Mouse (Mus musculus) liver, postnatal 0 days (tissue): ENCODE results near the gene Htr3b. TPM values are rescaled to one million over a fixed set of nuclear protein-coding genes. Genes with fewer than 3 reads are reported as not detected.

ENCODE experiments used
- ATAC-seq: fragments of 200-750 bp; cut with Nextera tagmentation; 2 replicates; pipeline ENCODE4 v1.8.0; 2017; ENCODE audit warnings: mild to moderate bottlenecking, moderate library complexity
- DNase-seq: peaks from one replicate; pipeline ENCODE4 v3.0.0-alpha.2; 2016
- H3K27ac ChIP-seq: fragments of 300-500 bp; sonication (generic); 2 replicates; pipeline ENCODE4 v1.5.1; 2014; ENCODE audit warnings: antibody characterized with exemption, moderate library complexity, mild to moderate bottlenecking, low read depth
- H3K27me3 ChIP-seq: fragments of 300-500 bp; sonication (generic); 2 replicates; pipeline ENCODE4 v1.6.1; 2014; ENCODE audit warnings: low read length, control low read depth, mixed read lengths; ENCODE audit not compliant: insufficient read depth
- H3K36me3 ChIP-seq: fragments of 300-500 bp; sonication (generic); replicated peaks from 2 replicates; pipeline ENCODE4 v1.6.1; 2014; ENCODE audit warnings: mild to moderate bottlenecking, control low read depth, low read length, moderate library complexity, mixed read lengths; ENCODE audit not compliant: insufficient read depth
- H3K4me1 ChIP-seq: fragments of 300-500 bp; sonication (generic); 2 replicates; pipeline ENCODE4 v1.6.1; 2014; ENCODE audit warnings: antibody characterized with exemption, mild to moderate bottlenecking, control low read depth; ENCODE audit not compliant: insufficient read depth
- H3K4me2 ChIP-seq: fragments of 300-500 bp; sonication (generic); 2 replicates; pipeline ENCODE4 v1.6.1; 2014; ENCODE audit warnings: low read depth, mild to moderate bottlenecking, low read length, moderate library complexity, mixed read lengths
- H3K4me3 ChIP-seq: fragments of 300-500 bp; sonication (generic); 2 replicates; pipeline ENCODE4 v1.5.1; 2014; ENCODE audit warnings: low read depth, low read length
- H3K9ac ChIP-seq: fragments of 300-500 bp; sonication (generic); replicated peaks from 2 replicates; pipeline ENCODE4 v1.6.1; 2014; ENCODE audit warnings: mild to moderate bottlenecking, moderate library complexity
- H3K9me3 ChIP-seq: fragments of 300-500 bp; sonication (generic); 2 replicates; pipeline ENCODE4 v1.6.1; 2016; ENCODE audit warnings: mild to moderate bottlenecking, control low read depth, low read length, mixed read lengths
- CTCF ChIP-seq: sonication (generic); IDR thresholded peaks from 2 replicates; pipeline ENCODE4 v1.5.1; 2016; ENCODE audit warnings: antibody characterized with exemption, low read depth
- EP300 ChIP-seq: IDR thresholded peaks from 2 replicates; pipeline ENCODE4 v1.6.1; 2016; ENCODE audit warnings: antibody characterized with exemption, low read depth, mild to moderate bottlenecking
- WGBS: fragments of 180-500 bp; shearing (Covaris S2); extraction: QIAGEN DNeasy Blood & Tissue Kit; methylation state at CpG from one replicate; pipeline ENCODE4 v1.1.7; 2014; ENCODE audit not compliant: insufficient replicate concordance; 5-methylcytosine and 5-hydroxymethylcytosine counted together
- polyA plus RNA-seq: library from polyadenylated mRNA; unstranded; fragments of >200 nt; fragmentation: Nextera tagmentation; extraction: Ambion mirVana; gene quantifications from 2 replicates; pipeline ENCODE4 v1.2.1, GENCODE M21; 2015

The Htr3b gene
- polyA plus RNA-seq, 1 experiment from 2014 or later, result not detected

DNA sequence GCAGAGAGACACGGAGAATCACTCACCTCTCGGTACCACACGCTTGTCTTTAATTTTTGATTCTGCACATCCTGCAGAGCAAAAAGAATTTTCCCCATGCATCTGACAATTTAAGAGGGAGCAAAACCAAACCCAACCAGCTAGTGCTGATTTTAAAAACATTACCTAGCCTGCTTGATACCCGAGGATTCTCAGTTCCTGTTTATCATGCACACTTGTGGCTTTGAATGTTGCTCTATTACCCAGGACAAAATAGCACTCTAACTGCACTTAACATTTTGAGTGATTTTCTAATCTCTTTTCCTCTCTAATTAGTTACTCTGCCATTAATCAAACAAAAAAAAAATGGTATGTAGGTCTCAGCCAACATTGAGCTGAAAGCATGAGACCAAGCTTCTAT, 17.2 kb downstream of the Htr3b start:
- H3K4me1 ChIP-seq, result no peaks in the 10 kb centered on the region
- H3K9ac ChIP-seq, result no peak overlapping the region
- no peak overlapping the region for H3K27ac ChIP-seq
- WGBS, result 66% methylated on average over 4 of the region's 4 CpGs
- TF ChIP-seq CTCF (no peak), EP300 (no peak)
- DNase-seq, result no peak
- no peaks in the 10 kb centered on the region for H3K36me3 ChIP-seq
- no peaks in the 10 kb centered on the region for H3K27me3 ChIP-seq
- no peak for ATAC-seq
- no peak overlapping the region for H3K4me3 ChIP-seq
- no peak overlapping the region for H3K4me2 ChIP-seq
- no peaks in the 10 kb centered on the region for H3K9me3 ChIP-seq

DNA sequence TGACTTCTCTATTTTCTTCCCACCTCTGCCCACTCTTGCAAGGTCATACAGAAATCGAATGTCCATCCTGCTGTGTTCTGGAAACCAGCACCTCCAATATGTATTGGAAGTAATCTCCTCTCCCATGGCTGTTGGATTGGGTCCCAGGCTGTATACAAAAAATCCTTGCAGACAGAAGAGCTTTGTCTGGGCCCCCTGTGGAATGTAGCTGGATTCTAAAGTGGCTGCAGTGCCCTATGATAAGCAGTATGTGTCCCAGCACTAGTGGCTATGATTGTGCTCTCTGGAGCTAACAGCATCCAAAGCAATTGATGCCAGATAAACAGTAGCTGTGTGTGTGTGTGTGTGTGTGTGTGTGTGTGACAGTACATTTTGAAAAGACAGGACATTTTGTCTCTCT, 22.4 kb downstream of the Htr3b start:
- no peak overlapping the region for H3K4me2 ChIP-seq
- H3K9me3 ChIP-seq, result no peaks in the 10 kb centered on the region
- no peaks in the 10 kb centered on the region for H3K36me3 ChIP-seq
- 59% methylated on average over 1 of the region's 1 CpGs for WGBS
- DNase-seq, result no peak
- ATAC-seq, result no peak
- H3K27me3 ChIP-seq, result no peaks in the 10 kb centered on the region
- H3K27ac ChIP-seq, result no peak overlapping the region
- TF ChIP-seq EP300 (no peak), CTCF (no peak)
- H3K4me3 ChIP-seq, result no peak overlapping the region
- no peak overlapping the region for H3K9ac ChIP-seq
- H3K4me1 ChIP-seq, result no peaks in the 10 kb centered on the region

DNA sequence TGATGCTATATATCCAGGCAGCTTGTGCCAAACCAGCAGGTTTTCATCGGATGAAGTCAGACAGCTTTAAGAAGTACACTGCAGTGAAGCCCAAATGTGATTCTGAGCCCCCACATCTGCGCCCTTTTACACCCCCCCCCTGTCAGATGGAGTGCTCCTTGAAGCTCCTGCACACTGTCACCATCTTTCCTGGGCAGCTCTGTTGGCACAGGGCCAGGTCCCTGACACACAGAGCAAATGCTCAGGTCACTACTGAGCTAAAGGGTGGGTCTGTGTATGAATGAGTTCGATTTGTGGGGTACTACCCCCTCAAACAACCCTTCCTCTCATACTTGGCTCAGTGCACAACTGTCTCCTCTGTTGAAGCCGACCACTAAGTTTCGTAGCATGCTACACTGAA, 35.4 kb downstream of the Htr3b start:
- H3K9me3 ChIP-seq, result no peaks in the 10 kb centered on the region
- no peak overlapping the region for H3K4me3 ChIP-seq
- DNase-seq (no peak), ATAC-seq (no peak)
- H3K4me2 ChIP-seq, result no peak overlapping the region
- no peaks in the 10 kb centered on the region for H3K4me1 ChIP-seq
- no peak overlapping the region for H3K27ac ChIP-seq
- WGBS, result 66% methylated on average over 5 of the region's 5 CpGs
- H3K36me3 ChIP-seq, result no peaks in the 10 kb centered on the region
- no peak for TF ChIP-seq CTCF
- no peaks in the 10 kb centered on the region for H3K27me3 ChIP-seq
- H3K9ac ChIP-seq, result no peak overlapping the region

DNA sequence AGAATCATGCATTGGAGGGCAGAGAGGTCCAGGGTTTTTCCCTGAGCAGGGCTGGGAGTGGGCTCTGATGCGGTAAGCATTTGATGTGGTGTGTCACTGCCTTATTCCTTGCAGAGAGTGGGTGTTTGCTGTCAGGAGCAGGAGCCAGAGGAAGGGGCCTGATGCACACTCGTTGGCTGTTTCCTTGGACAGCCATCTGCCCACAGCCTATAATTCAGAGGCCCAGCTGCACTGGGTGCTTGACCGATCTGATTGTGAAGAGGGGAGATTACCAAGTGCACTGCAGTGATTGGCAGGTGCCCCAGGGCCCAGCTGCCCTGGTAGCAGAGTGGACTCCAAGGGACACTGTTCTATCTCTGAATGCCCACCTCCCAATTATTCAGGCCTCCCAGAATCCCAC, 36.0 kb downstream of the Htr3b start:
- Histone ChIP-seq H3K4me1 (no peaks in the 10 kb centered on the region), H3K4me2 (no peak overlapping the region), H3K27ac (no peak overlapping the region), H3K27me3 (no peaks in the 10 kb centered on the region), H3K4me3 (no peak overlapping the region), H3K36me3 (no peaks in the 10 kb centered on the region), H3K9me3 (no peaks in the 10 kb centered on the region), H3K9ac (no peak overlapping the region)
- no peak for ATAC-seq
- no peak for TF ChIP-seq EP300
- TF ChIP-seq CTCF, result no peak
- no peak for DNase-seq
- 63% methylated on average over 3 of the region's 3 CpGs for WGBS

DNA sequence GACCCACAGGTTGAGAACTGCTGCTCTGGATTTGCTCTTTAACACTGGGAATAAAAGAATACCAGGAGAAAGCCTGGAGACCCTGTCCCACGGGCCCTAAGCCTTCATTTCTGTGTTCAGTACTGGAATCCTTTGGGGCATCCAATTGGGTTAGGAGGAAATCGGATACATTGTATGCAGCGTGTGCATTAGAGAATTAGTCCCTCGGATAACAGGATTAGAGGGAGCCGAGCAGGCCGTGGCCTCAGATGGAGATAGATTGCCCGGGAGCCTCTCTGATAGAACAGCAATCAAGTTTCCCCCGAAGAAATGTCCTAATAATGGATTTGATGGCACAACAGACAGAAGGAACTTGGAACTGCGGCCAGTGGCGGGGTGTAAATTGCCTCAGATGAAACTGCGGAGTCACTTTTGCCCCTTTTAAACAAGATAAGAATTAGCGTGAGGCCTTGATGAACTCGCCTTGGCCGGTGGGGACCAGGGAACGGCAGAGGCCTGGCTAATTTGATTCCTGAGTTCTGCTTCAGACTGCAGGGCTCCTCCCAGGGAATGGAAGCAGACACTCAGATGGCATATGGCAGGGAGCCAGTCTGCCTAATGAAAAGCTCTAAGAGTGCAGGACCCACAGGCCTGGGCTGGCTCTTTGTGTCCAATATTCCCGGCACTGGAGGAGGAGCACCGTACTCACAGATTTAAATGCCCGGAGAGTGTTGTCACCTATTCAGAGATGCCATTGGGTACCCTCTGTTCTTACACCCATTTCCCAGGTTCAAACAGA, 48.6 kb downstream of the Htr3b start:
- Histone ChIP-seq H3K4me2 (no peak overlapping the region), H3K4me3 (no peak overlapping the region), H3K4me1 (no peaks in the 10 kb centered on the region), H3K9ac (no peak overlapping the region), H3K27ac (no peak overlapping the region), H3K36me3 (no peaks in the 10 kb centered on the region), H3K27me3 (no peaks in the 10 kb centered on the region), H3K9me3 (no peaks in the 10 kb centered on the region)
- ATAC-seq (no peak), DNase-seq (no peak)
- no peak for TF ChIP-seq EP300
- TF ChIP-seq CTCF, result no peak
- 75% methylated on average over 18 of the region's 18 CpGs for WGBS

DNA sequence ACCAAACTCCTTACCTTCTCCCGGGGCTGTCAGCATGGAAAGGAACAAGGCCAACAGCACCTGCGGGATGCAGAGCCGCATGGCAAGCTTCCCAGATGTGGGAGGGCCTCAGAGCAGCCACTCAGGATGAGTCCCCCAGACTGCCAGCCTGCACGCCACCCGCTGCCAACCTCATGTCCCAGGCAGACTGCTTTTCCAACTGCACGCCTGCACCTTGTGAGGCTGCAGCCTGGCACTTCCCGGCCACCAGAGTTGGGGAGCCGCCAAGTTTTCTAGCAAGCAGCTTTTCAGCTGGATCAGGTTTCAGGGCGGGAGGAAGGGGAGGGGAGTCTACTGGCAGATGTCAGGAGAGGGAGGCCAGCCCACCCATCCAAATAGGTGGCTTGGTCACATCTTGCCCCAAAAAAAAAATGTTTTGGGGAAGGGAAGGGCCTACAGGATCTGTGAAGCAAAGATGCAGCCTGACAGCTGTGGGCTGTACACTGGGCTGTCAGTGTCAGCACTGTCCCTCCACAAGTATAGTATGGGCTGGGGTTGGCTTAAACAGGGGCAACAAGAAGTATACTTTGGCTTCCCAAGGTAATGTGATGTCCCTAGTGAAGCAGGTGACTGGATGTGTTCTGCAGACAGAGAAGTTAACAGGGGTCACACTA, 53.8 kb downstream of the Htr3b start, which contains the start of gene Htr3a:
Htr3a (minus strand) TSS at position 215 of the 653 bp plus-strand sequence.
- no peak for TF ChIP-seq CTCF
- no peak for TF ChIP-seq EP300
- H3K9ac ChIP-seq, result no peak within 1 kb of the TSS
- no peak within 1 kb of the TSS for H3K27ac ChIP-seq
- no peaks in the 10 kb centered on the region for H3K36me3 ChIP-seq
- DNase-seq, result no peak
- H3K9me3 ChIP-seq, result no peaks in the 10 kb centered on the region
- no peak for ATAC-seq
- H3K27me3 ChIP-seq, result no peaks in the 10 kb centered on the region
- H3K4me2 ChIP-seq, result no peak within 1 kb of the TSS
- H3K4me3 ChIP-seq, result no peak within 1 kb of the TSS
- H3K4me1 ChIP-seq, result no peaks in the 10 kb centered on the region
- WGBS, result 12% methylated on average over 9 of the region's 9 CpGs
